Mouse (Mus musculus): ENCODE measurements around the gene Chil1. TPM values are rescaled to one million over a fixed set of nuclear protein-coding genes. Genes with fewer than 3 reads are reported as not detected.

Chil1 gene
- polyA plus RNA-seq (2015; fragmentation: Nextera tagmentation; extraction: Ambion mirVana): 36.1 and 40.1 TPM in 2 replicates

DNA sequence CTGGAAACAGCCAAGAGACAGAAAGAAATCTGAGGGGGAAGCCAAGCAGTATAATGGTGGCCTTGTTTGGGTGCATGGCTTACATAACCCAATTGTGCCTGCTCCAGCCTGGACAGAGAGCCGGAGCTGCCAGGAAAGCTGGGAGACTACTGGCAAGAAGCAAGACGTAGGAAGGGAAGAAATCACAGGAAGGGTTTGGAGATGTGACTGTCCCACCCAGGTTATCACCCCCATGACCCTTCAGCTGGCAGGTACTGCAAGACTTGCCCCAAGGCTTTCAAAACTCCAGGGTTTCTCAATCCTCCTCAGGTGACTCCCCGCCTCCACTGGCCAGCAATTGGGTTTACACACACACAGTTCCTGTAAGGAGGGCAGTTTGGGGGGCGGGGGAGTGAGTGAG lies at the start of gene Chil1:
Gene Chil1 (plus strand): TSS at position 152 of the 400 bp plus-strand sequence.

DNA sequence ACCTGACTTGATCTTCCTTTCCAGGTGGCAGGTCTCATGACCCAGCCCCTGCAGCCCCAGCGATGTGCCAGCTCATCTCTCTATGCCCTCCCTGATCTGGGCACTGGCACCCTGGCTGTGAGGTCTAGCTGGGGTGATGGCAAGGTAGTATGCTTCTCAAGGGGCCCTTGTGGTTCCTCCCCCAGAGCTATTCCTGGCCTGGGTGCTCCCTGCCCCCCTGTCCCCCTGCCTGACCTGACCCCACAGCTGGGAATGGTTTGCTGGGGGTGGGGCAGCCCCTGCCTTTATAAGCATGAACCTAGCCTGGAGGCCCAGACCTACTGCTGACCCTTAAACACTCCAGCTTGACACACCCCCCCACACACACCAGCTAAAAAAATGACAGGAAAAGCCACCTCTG lies 11.2 kb downstream of the Chil1 start, which contains the start of gene Mybph:
Gene Mybph (plus strand): TSS at position 323 of the 400 bp plus-strand sequence.

DNA sequence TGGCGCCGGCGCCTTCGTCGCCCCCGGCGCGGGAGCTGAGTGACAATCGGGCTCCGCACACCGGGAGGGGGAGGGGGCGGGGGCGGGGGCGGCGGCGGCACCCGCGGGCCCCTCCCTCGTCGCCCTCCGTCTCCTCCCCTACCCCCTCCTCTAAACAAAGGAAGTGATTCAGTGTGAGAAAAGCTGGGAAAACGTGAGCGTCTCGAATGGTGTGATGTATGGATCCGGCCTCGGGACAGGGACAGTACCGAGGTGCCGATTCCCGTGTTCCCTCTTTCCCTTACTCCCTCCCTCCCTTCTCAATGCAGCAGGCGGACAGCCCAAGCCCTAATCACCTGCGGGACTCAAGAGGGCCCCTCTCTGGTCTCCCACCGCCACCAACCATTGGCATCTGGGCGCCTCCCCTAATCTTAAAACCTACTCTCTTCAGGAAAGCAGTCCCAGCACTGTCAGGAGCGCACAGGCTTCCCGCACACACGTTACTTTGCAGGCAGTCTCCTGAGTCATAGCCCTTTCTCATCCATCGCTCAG lies 53.5 kb downstream of the Chil1 start, which contains the start of gene Adora1:
Gene Adora1 (minus strand): TSS at position 41 of the 531 bp plus-strand sequence.

Other genes starting within 250 kb of the Chil1 start
- gene Fmod, start 144.9 kb upstream of the Chil1 start, polyA plus RNA-seq (2015; fragmentation: Nextera tagmentation; extraction: Ambion mirVana): 5.6 and 17.9 TPM in 2 replicates
- 36.4 and 39.4 TPM in 2 replicates for gene Btg2, start 103.1 kb upstream of the Chil1 start, polyA plus RNA-seq (2015; fragmentation: Nextera tagmentation; extraction: Ambion mirVana)
- 0.74 and 0.86 TPM in 2 replicates for gene Chit1, start 70.9 kb upstream of the Chil1 start, polyA plus RNA-seq (2015; fragmentation: Nextera tagmentation; extraction: Ambion mirVana)
- 252 and 318 TPM in 2 replicates for gene Mybph, start 11.3 kb downstream of the Chil1 start, polyA plus RNA-seq (2015; fragmentation: Nextera tagmentation; extraction: Ambion mirVana)
- 1.1 and 1.5 TPM in 2 replicates for gene Adora1, start 53.3 kb downstream of the Chil1 start, polyA plus RNA-seq (2015; fragmentation: Nextera tagmentation; extraction: Ambion mirVana)
- gene Myog, start 107.8 kb downstream of the Chil1 start, polyA plus RNA-seq (2015; fragmentation: Nextera tagmentation; extraction: Ambion mirVana): 349 and 369 TPM in 2 replicates
- 14.6 and 17.4 TPM in 2 replicates for gene Ppfia4, start 150.8 kb downstream of the Chil1 start, polyA plus RNA-seq (2015; fragmentation: Nextera tagmentation; extraction: Ambion mirVana)
- gene Tmem183a, start 179.8 kb downstream of the Chil1 start, polyA plus RNA-seq (2015; fragmentation: Nextera tagmentation; extraction: Ambion mirVana): 27.1 and 34.4 TPM in 2 replicates
- gene 4933406M09Rik, start 203.8 kb downstream of the Chil1 start, polyA plus RNA-seq (2015; fragmentation: Nextera tagmentation; extraction: Ambion mirVana): not detected in 2 replicates
- 77.3 and 86.6 TPM in 2 replicates for gene Cyb5r1, start 223.4 kb downstream of the Chil1 start, polyA plus RNA-seq (2015; fragmentation: Nextera tagmentation; extraction: Ambion mirVana)
- gene Adipor1, start 233.2 kb downstream of the Chil1 start, polyA plus RNA-seq (2015; fragmentation: Nextera tagmentation; extraction: Ambion mirVana): 106 and 110 TPM in 2 replicates